Mouse (Mus musculus): ENCODE results near the gene Olfr399.

DNA sequence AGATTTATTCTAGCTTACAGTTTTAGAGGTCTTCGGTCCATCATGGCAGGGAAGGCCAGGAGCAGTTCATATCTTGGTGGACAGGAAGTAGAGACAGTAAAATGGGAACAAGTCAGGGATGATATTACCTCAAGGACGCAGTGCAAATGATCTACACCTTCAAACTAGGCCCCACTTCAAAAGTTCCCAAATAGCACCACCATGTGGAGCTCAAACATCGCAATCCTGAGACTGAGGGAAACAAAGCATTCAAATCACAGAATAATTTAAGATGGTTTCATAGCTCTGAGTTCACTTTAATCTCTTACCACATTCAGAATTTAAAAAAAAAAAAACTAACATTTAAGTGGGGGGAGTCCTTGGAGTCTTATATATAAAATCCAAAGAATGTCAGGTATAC lies 5.1 kb downstream of the Olfr399 start:
- TF ChIP-seq POLR2A (IDR thresholded peaks at IDR 0.05; ENCODE audit: borderline replicate concordance, low read depth, low read length): no peak
- no peak for TF ChIP-seq CTCF (IDR thresholded peaks at IDR 0.05; ENCODE audit: low read depth, low read length)

All from bone marrow macrophage, adult 2 months (primary cell).